Mouse (Mus musculus) forebrain, embryonic 13.5 days (tissue): ENCODE measurements at regions not wholly inside any gene's neighbourhood (a gene's known extent, or its start where the extent isn't known, plus 50 kb on each side); places are given as distances from the start of the nearest gene placed in this dataset.

ENCODE experiments used
- ATAC-seq: fragments of 200-750 bp; cut with Nextera tagmentation; 2 replicates; pipeline ENCODE4 v1.8.0; 2017
- H3K27ac ChIP-seq: fragments of 300-500 bp; sonication (generic); 2 replicates; pipeline ENCODE4 v1.5.1; 2015; ENCODE audit warnings: inconsistent platforms, mild to moderate bottlenecking, moderate library complexity
- H3K27me3 ChIP-seq: fragments of 300-500 bp; sonication (generic); 2 replicates; pipeline ENCODE4 v1.6.1; 2015; ENCODE audit warnings: mild to moderate bottlenecking, inconsistent platforms
- H3K36me3 ChIP-seq: fragments of 300-500 bp; sonication (generic); 2 replicates; pipeline ENCODE4 v1.6.1; 2015; ENCODE audit warnings: mild to moderate bottlenecking, inconsistent platforms; ENCODE audit not compliant: poor library complexity, severe bottlenecking
- H3K4me1 ChIP-seq: fragments of 300-500 bp; sonication (generic); 2 replicates; pipeline ENCODE4 v1.6.1; 2015; ENCODE audit warnings: inconsistent platforms
- H3K4me2 ChIP-seq: fragments of 300-500 bp; sonication (generic); 2 replicates; pipeline ENCODE4 v1.6.1; 2015; ENCODE audit warnings: inconsistent platforms, mild to moderate bottlenecking, moderate library complexity
- H3K4me3 ChIP-seq: fragments of 300-500 bp; sonication (generic); 2 replicates; pipeline ENCODE4 v1.5.1; 2015; ENCODE audit warnings: mild to moderate bottlenecking, inconsistent platforms
- H3K9ac ChIP-seq: fragments of 300-500 bp; sonication (generic); 2 replicates; pipeline ENCODE4 v1.6.1; 2015; ENCODE audit warnings: mild to moderate bottlenecking, inconsistent platforms
- H3K9me3 ChIP-seq: fragments of 300-500 bp; sonication (generic); replicated peaks from 2 replicates; pipeline ENCODE4 v1.6.1; 2016; ENCODE audit warnings: inconsistent platforms
- WGBS: fragments of 180-500 bp; shearing (Covaris S2); methylation state at CpG from one replicate; pipeline ENCODE4 v1.1.7; 2015; 5-methylcytosine and 5-hydroxymethylcytosine counted together

DNA sequence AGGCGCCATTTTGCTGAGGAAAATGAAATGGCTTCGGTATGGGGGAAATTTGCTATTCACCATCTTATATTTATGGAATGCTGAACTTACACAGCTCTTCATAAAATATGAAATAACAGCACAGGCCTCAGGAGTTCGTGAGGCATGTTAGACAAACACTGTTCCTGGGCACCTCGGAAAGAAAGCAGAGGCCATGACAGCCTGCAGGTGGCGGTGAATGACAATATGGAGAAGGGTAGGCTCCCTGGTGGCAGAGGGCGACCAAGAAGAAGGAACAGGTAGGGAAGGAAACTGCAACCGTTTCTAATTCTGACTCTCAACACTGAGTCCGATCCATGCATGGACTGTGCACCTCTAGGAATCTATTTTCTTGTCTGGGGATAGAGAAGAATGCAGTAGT, 553.6 kb upstream of the Tmpo start:
- no peaks in the 10 kb centered on the region for H3K9me3 ChIP-seq
- H3K4me1 ChIP-seq: peaks cover 17% of the 10 kb centered on the region
- WGBS: 85% methylated on average over 8 of the region's 8 CpGs
- H3K27me3 ChIP-seq: no peaks in the 10 kb centered on the region
- H3K4me2 ChIP-seq: no peak overlapping the region
- no peak overlapping the region for H3K4me3 ChIP-seq
- no peak overlapping the region for H3K27ac ChIP-seq
- no peak for ATAC-seq
- H3K36me3 ChIP-seq: no peaks in the 10 kb centered on the region
- H3K9ac ChIP-seq: no peak overlapping the region

DNA sequence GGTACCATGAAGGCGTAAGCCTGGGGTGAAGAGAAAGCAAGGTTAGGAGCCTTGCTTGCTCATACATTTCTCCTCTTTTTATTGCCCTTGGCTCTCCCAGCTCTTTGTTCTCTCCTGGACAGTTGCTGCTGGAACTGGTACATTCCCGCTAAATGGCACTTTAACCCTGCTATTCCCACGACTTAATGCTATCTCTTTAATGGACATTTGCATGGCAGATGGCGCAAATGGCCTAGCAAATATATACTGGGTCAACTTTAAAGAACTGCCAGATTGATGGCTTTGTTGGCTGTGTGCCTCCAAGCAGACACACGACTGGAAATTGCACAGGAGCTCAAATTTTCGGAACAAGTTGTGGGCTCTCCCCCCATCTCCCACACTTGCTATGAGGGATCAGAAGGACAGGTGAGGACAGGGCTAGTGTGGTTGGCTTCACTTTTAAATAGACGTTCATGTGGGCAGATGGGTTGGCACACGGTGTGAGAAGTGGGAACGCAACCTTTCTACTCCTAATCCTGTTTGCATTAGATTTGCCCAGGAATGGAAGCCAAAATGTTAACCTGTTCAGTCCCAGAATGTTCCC, 551.0 kb upstream of the Tmpo start:
- Histone ChIP-seq H3K9ac (no peak overlapping the region), H3K36me3 (no peaks in the 10 kb centered on the region), H3K4me2 (no peak overlapping the region), H3K27ac (no peak overlapping the region), H3K9me3 (no peaks in the 10 kb centered on the region), H3K4me1 (peaks cover 17% of the 10 kb centered on the region), H3K27me3 (no peaks in the 10 kb centered on the region), H3K4me3 (no peak overlapping the region)
- 0 out of 2 replicates have a peak, but pooled peaks have one; percentile 16 for ATAC-seq
- WGBS: 62% methylated on average over 9 of the region's 9 CpGs

DNA sequence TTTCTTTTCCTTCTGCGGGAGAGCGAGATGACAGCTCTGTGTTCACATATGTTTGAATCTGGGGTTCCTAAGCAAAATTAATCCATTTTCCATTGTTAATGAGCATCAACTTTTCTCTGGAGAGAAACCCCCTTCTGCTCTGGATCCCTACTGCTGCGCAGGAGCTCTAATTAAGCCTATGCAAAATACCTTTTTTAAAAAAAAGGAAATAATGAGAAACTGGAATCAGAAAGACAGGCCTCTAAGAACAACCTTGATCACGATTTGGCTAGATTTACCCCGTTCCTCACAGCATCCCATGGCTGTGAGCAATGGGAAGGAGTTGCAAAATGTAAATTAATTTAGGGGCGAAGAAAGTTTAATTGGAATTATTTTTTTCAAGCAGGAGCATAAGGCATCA, 548.9 kb upstream of the Tmpo start:
- Histone ChIP-seq H3K36me3 (no peaks in the 10 kb centered on the region), H3K4me1 (peaks cover 17% of the 10 kb centered on the region), H3K4me2 (no peak overlapping the region), H3K27me3 (no peaks in the 10 kb centered on the region), H3K27ac (no peak overlapping the region), H3K9ac (no peak overlapping the region), H3K4me3 (no peak overlapping the region), H3K9me3 (no peaks in the 10 kb centered on the region)
- WGBS: 48% methylated on average over 6 of the region's 6 CpGs
- ATAC-seq: no peak

DNA sequence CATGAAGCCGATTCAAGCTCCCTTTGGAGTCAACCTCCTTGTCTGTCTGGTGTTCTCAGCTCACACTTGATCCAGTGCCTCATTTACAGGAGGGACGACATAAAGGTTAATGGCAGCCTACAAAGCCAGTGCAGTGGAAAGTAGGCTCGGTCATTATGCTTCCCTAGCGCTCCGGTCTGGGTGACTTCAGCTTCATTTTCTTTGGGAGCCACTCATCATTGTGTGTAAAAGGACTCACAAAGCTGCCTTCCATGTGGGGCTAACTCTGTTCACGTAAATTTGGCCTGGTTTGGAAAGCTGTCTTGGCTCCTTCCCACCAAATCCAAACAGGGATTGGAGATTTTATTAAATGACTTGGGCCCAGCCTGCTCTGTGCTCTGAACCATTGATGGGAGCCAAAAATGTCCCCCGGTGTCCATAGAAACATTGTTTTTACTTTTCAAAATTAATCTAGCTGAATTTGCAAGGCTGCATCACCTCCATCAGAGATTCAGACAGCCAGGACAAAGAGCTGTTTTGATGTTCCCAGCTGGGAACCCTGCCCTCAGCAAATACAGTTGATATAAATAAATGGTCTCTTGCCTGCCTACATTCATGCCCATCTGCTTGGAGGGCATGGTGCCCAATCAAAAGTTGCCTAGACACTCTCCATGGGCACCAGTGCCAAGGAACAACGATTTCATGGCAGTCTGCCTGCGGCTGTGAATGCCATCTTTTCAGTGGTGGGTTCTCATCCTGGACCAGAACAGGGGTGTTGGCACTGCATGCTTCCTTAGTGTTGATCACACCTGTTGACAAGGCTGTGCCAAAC, 538.7 kb upstream of the Tmpo start:
- H3K4me3 ChIP-seq: no peak overlapping the region
- H3K27ac ChIP-seq: peak overlapping the region; percentile 31; the same call in 1 of the 2 replicates
- WGBS: 49% methylated on average over 9 of the region's 9 CpGs
- no peak overlapping the region for H3K4me2 ChIP-seq
- peak; percentile 96 for ATAC-seq
- no peaks in the 10 kb centered on the region for H3K36me3 ChIP-seq
- H3K4me1 ChIP-seq: peaks cover 16% of the 10 kb centered on the region
- H3K9me3 ChIP-seq: no peaks in the 10 kb centered on the region
- H3K9ac ChIP-seq: no peak overlapping the region
- no peaks in the 10 kb centered on the region for H3K27me3 ChIP-seq

DNA sequence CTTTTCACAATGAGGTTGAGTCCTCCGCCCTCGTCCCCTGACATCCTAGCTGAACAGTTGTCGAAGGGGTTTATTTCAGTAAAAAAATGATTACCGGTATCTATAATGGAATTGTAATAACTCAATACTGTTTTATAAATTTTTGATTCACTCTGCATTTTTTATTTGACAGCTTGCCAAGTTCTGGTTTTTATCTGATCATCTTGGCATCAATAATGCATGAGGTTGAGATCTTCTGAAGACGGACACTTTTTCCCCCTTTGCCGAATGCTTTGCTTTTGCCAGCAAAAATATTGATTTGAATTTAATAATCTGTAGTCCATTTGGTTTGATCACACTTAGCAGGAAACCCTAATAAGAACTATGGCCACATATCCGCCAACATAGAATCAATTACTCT, 535.5 kb upstream of the Tmpo start:
- Histone ChIP-seq H3K27me3 (no peaks in the 10 kb centered on the region), H3K27ac (no peak overlapping the region), H3K9ac (no peak overlapping the region), H3K36me3 (no peaks in the 10 kb centered on the region), H3K4me1 (peaks cover 13% of the 10 kb centered on the region), H3K4me2 (no peak overlapping the region), H3K4me3 (no peak overlapping the region), H3K9me3 (no peaks in the 10 kb centered on the region)
- WGBS: 86% methylated on average over 7 of the region's 7 CpGs
- no peak for ATAC-seq

DNA sequence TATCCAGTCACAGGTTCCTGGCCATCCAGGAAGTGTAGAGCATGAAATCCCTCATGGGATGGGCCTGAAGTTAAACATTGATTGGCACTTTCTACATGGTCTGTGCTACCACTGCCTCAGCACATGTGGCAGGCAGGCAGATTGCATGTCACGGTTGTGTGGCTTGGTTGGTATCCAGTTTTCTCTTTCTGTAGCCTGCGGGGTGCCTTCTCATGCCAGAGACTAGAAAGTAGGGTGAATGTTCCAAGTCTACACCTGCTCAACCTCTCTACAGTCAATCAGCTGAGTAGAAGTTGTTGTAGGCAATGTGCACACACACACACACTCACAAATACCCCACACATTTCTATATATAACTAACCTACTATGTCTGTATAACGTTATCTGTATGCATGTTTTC, 533.5 kb upstream of the Tmpo start:
- H3K36me3 ChIP-seq: no peaks in the 10 kb centered on the region
- ATAC-seq: no peak
- H3K4me1 ChIP-seq: peaks cover 2% of the 10 kb centered on the region; the same call in 1 of the 2 replicates
- H3K4me3 ChIP-seq: no peak overlapping the region
- H3K27me3 ChIP-seq: no peaks in the 10 kb centered on the region
- no peak overlapping the region for H3K27ac ChIP-seq
- no peak overlapping the region for H3K9ac ChIP-seq
- no peak overlapping the region for H3K4me2 ChIP-seq
- WGBS: 83% methylated on average over 3 of the region's 3 CpGs
- H3K9me3 ChIP-seq: no peaks in the 10 kb centered on the region

DNA sequence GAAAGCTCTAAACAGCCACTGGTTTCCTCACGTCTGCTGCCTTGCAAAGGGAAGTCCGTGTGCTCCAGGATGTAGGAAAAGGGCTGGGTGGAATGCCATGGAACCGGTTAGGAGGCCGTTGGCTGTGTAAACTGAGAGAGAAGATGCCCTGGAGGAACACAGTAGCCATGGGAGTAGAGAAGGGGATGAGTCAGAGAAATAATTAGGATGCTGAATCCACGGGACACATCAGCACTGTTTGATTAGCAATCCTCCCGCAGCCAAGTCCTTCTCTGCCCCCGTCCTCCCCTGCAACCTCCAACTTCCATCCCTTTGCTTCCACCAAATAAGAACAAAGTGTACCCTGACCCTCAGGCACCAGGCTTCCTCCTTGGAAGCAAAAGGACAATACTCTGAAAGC, 532.4 kb upstream of the Tmpo start:
- Histone ChIP-seq H3K27me3 (no peaks in the 10 kb centered on the region), H3K4me3 (no peak overlapping the region), H3K4me1 (no peaks in the 10 kb centered on the region), H3K4me2 (no peak overlapping the region), H3K36me3 (no peaks in the 10 kb centered on the region), H3K9ac (no peak overlapping the region), H3K9me3 (no peaks in the 10 kb centered on the region), H3K27ac (no peak overlapping the region)
- no peak for ATAC-seq
- 54% methylated on average over 7 of the region's 7 CpGs for WGBS

GRCm38 (mm10) chr10:91706816-91707215, 525.7 kb upstream of the Tmpo start:
- ATAC-seq: no peak
- Histone ChIP-seq H3K27me3 (no peaks in the 10 kb centered on the region), H3K9me3 (no peaks in the 10 kb centered on the region), H3K4me1 (no peaks in the 10 kb centered on the region), H3K4me2 (no peak overlapping the region), H3K36me3 (no peaks in the 10 kb centered on the region), H3K4me3 (no peak overlapping the region), H3K27ac (no peak overlapping the region), H3K9ac (no peak overlapping the region)
- 82% methylated on average over 3 of the region's 3 CpGs for WGBS

- Histone ChIP-seq H3K27ac (no peak overlapping the region), H3K9ac (no peak overlapping the region), H3K4me2 (no peak overlapping the region), H3K36me3 (no peaks in the 10 kb centered on the region), H3K4me1 (no peaks in the 10 kb centered on the region), H3K27me3 (no peaks in the 10 kb centered on the region), H3K4me3 (no peak overlapping the region), H3K9me3 (no peaks in the 10 kb centered on the region)
- WGBS: 83% methylated on average over 3 of the region's 3 CpGs
- ATAC-seq: no peak
Observed at GRCm38 (mm10) chr10:91704751-91705150, 523.6 kb upstream of the Tmpo start.

DNA sequence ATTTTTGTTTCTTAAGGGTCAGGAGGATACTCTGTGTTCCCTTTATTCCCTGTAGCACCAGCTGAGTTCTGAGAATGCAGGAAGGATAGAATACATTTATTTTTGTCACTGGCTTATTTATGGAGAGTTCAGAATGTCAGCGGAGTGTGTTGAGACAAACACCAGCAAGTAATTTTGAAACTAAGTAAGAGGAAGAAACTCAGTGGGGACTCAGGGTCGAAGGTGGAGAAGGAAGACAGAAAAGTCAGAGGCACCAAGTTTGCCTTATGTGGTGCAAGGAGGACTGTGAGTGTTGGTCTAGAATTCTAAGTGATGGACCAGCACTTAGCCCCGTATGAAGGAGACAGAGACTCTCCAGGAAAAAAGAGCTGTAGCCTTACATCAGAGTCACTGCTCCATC, 520.7 kb upstream of the Tmpo start:
- ATAC-seq: no peak
- H3K9me3 ChIP-seq: no peaks in the 10 kb centered on the region
- H3K27ac ChIP-seq: no peak overlapping the region
- 0 out of 2 replicates have a peak, but pooled peaks cover 5% of the 10 kb centered on the region for H3K4me1 ChIP-seq
- no peak overlapping the region for H3K4me2 ChIP-seq
- H3K27me3 ChIP-seq: no peaks in the 10 kb centered on the region
- WGBS: 86% methylated on average over 3 of the region's 3 CpGs
- no peak overlapping the region for H3K9ac ChIP-seq
- no peak overlapping the region for H3K4me3 ChIP-seq
- no peaks in the 10 kb centered on the region for H3K36me3 ChIP-seq

GRCm38 (mm10) chr10:91686082-91686618, 505.0 kb upstream of the Tmpo start:
- no peaks in the 10 kb centered on the region for H3K9me3 ChIP-seq
- 44% methylated on average over 8 of the region's 8 CpGs for WGBS
- ATAC-seq: no peak
- H3K27ac ChIP-seq: no peak overlapping the region; the same call in 1 of the 2 replicates
- no peak overlapping the region for H3K4me2 ChIP-seq
- no peaks in the 10 kb centered on the region for H3K36me3 ChIP-seq
- no peaks in the 10 kb centered on the region for H3K27me3 ChIP-seq
- no peak overlapping the region for H3K9ac ChIP-seq
- H3K4me3 ChIP-seq: no peak overlapping the region
- H3K4me1 ChIP-seq: peaks cover 18% of the 10 kb centered on the region

GRCm38 (mm10) chr10:91685164-91686027, 504.3 kb upstream of the Tmpo start:
- no peaks in the 10 kb centered on the region for H3K27me3 ChIP-seq
- no peak overlapping the region for H3K4me3 ChIP-seq
- peak; percentile 83; the same call in 1 of the 2 replicates for ATAC-seq
- peak overlapping the region; percentile 33; the same call in 1 of the 2 replicates for H3K27ac ChIP-seq
- no peak overlapping the region for H3K9ac ChIP-seq
- 11% methylated on average over 8 of the region's 8 CpGs for WGBS
- no peaks in the 10 kb centered on the region for H3K9me3 ChIP-seq
- H3K36me3 ChIP-seq: no peaks in the 10 kb centered on the region
- H3K4me2 ChIP-seq: 0 out of 2 replicates have a peak overlapping the region, but pooled peaks have one; percentile 8
- H3K4me1 ChIP-seq: peaks cover 18% of the 10 kb centered on the region
